Mouse (Mus musculus): Measurements from ENCODE around the gene Bub1b.
"Not testable (repeated sequence)": the region's sequence is repeated elsewhere in the genome, so short reads cannot be mapped to it uniquely, and the experiment has no call there.

Gene Bub1b

GRCm38 (mm10) chr2:118618013-118618412 lies 20.0 kb downstream of the Bub1b start:
- DNase-seq (ENCODE audit: extremely low spot score): no peak

DNA sequence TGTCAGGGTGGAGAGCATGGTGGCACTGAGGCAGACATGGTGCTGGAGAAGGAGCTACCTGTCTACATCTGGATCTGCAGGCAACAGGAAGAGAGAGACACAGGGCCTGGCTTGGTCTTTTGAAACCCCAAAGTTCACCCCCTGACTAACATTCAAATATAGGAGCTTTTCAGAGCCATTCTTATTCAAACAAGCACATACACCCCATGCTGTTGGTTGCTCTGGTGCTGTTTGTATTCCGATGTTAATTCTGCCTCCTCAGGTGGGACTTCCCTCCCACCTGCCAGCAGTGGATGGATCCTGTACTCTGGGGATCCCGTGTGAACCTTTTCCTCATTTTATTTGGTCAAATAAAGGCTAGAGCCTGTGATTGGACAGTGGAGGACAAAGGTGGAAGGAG lies 22.1 kb downstream of the Bub1b start:
- no peak for DNase-seq (ENCODE audit: extremely low spot score)

DNA sequence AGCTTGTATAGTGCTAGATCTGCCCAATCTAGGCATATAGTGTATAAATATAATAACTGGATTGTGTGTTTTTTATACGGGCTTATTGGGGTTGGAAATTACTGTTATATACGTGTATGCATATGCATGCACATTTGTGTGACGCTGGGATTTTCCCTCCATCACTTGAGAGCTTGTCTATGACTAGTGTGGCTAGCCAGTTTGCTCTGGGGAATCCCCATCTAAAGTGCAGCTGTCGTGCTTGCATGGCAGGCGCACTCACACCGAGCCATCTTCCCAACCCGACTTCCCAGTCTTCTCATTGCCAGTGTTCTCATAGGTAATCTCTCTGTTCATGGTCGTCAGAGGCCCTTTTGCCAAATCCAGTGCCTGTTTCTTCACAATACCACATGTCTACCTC lies 22.6 kb downstream of the Bub1b start:
- no peak for DNase-seq (ENCODE audit: extremely low spot score)

DNA sequence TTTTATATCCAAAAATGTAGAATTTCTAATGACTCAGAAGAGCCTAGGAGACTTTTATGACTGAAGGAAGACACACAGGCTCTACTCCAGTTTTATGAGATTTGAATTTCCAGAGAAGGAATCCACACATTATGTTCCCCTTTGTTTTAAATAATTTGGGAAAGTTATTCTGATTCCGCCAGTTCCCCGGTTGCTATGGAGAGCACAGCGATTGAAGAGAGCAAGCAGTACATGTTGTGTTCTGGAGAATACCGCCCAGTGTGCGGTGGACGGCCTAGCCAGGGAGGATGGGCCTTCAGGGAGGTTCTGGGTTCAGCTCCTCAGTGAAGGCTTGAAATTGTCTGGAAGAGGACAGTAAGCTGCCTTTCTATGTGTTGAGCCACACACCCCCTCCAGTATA lies 31.3 kb downstream of the Bub1b start:
- no peak for DNase-seq (ENCODE audit: extremely low spot score)

GRCm38 (mm10) chr2:118633441-118633840 lies 35.4 kb downstream of the Bub1b start:
- no peak for DNase-seq (ENCODE audit: extremely low spot score)

GRCm38 (mm10) chr2:118637258-118637657 lies 39.2 kb downstream of the Bub1b start:
- DNase-seq (ENCODE audit: extremely low spot score): no peak

DNA sequence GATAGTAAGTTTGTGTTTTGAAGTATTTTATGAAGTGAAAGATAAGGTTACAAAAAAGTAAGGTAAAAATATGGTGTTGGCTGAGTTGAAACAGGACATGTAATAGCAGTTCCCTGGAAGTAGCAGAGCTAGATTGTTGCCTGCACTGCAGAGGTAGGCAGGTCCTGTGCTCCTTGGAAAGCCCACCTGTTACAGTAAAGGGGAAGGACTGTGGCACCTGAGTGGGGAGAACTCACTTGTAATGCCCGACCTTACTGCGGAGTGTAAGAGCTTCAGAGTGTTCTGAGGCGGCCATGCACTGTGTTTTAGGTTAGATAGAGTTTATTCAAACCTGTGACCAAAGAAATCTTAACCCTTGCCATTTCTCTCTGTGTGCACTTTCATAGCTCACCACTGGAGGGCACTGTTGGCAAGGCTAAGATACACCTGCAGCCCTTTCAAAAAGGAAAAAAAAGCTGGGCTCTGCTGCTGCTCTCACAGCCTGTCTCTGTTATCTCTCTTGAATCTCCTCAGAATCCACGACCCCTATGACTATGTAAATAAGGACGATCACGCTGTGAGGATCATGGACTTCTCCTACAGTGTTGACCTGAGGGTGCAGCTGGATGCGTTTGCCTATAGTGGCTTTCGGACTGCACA lies 40.0 kb downstream of the Bub1b start:
- peak; percentile 77 for DNase-seq (ENCODE audit: extremely low spot score)

DNA sequence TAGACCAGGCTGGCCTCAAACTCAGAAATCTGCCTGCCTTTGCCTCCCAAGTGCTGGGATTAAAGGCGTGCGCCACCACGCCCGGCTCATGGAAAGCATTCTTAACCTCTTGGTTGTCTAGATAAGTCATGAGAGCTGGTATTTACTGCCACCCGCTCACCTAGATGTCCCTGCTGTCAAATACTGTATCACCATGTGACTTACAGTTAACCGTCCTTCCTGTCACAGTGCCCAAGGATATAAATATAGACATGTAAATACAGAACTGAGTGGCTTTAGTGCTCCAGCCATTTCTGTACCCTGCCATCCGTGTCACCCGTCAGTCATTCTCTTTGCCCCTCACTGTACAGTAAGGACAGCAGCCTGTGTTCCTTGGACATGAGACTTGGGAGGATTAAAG lies 40.7 kb downstream of the Bub1b start:
- no peak for DNase-seq (ENCODE audit: extremely low spot score)

DNA sequence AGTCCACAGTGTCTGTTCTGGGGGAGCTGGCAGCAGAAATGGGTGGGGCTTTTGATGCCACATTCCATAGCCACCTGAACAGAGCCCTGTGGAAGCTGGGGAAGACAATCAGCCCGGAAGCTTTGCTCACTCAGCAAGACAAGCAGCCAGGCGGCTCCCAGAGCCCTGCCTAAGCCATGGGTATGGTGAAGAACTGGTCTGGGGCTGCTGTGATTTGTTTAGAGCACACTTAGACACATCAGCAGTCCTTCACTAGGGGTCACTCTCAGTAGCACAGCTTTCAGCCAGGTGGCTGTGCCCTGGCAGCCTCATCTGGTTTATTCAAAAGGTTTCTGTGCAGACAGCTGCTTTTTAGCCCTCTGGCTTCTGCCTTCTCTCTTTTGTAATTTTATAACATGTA lies 43.1 kb downstream of the Bub1b start:
- DNase-seq (ENCODE audit: extremely low spot score): no peak

GRCm38 (mm10) chr2:118642431-118642830 lies 44.4 kb downstream of the Bub1b start:
- no peak for DNase-seq (ENCODE audit: extremely low spot score)

DNA sequence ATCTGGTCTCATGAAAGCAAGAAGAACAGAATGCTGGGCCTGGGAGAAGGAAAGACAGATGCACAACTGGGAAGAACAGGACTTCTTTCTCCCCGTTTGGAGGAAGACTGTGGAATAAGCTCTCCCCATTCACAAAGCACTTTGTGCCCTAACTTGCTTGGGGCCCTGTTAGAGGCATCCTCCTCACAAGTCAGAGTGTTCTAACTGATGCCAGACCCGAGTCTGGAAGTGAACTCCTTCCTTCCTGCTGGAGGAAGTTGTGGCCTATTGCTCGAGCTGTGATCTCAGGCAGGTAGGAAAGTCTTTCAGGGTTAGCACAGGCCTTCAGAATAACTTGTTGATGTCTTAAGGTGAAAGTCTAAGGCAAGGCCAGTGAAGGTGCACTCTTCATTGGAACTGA lies 44.9 kb downstream of the Bub1b start:
- no peak for DNase-seq (ENCODE audit: extremely low spot score)

DNA sequence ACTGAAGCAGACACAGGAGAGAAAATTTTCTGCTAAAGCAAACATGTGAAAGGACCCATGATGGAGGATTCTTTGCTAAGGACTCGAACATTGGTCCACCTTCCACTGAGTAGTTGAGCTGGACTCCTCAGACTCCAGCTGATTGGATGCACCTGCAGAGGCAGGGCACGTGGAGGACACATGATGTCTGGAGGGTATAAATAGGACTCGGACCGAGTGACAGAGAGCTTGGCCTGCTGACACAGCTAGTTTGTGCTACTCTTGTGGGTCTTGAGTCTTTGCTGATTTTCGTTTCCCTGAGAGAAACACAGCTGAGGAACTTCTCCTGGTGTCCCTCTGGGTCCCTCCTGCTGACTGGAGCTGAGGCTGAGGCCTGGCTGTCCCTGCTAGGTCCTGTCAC lies 48.7 kb downstream of the Bub1b start:
- no peak for DNase-seq (ENCODE audit: extremely low spot score)

GRCm38 (mm10) chr2:118650697-118651096 lies 52.7 kb downstream of the Bub1b start:
- DNase-seq (ENCODE audit: extremely low spot score): not testable (repeated sequence)

GRCm38 (mm10) chr2:118656688-118657281 lies 58.8 kb downstream of the Bub1b start:
- no peak for DNase-seq (ENCODE audit: extremely low spot score)

- no peak for DNase-seq (ENCODE audit: extremely low spot score)
These were observed 60.4 kb downstream of the Bub1b start for GRCm38 (mm10) chr2:118658457-118658856.

DNA sequence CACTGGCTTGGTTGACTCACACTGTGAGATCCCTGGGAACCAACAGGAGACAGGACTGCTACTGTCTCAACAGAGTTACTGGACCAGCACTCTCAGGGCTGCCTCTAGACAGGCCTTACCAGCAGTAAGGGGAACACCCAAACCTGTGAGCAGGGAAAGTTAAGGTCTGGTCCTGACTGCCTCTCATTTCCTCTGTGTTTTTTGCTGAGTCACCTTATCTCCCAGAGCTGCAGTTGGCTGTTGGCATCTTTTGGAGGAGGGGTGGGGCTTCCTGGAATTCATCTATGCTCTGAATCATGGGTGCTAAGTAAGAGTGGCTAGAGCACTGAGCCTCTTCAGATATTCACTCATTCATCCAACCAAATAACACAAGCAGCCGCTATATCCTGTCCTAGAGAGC lies 61.1 kb downstream of the Bub1b start:
- DNase-seq (ENCODE audit: extremely low spot score): no peak

GRCm38 (mm10) chr2:118659493-118659892 lies 61.5 kb downstream of the Bub1b start:
- no peak for DNase-seq (ENCODE audit: extremely low spot score)

- DNase-seq (ENCODE audit: extremely low spot score): peak; percentile 55
These were observed 62.0 kb downstream of the Bub1b start for GRCm38 (mm10) chr2:118659998-118660452.

DNA sequence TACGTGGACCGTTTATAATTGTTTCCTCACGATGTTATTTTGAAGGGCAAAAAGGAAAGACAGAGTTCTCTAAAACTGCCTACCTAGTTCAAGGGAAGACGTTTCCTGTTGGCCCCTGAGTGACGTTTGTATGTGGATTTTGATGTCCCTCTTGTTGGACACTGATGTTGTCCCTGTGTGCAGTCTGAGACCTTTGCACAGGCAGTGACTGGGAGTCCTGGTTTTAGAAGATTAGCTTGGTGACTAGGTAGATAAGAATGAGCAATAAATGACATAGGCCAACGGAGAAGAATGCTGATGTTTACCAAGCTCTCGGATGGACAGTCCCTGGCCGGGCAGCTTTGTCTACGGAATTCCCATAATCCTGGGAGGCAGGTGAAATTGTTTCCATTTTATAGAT lies 63.9 kb downstream of the Bub1b start:
- DNase-seq (ENCODE audit: extremely low spot score): no peak

- no peak for DNase-seq (ENCODE audit: extremely low spot score)
These were observed 65.1 kb downstream of the Bub1b start, which contains the start of gene Pak6 for GRCm38 (mm10) chr2:118662902-118663803. Gene Pak6, plus strand, starts transcription at chr2:118663303.

- no peak for DNase-seq (ENCODE audit: extremely low spot score)
These were observed 66.1 kb downstream of the Bub1b start for GRCm38 (mm10) chr2:118663804-118664766.
